Mouse (Mus musculus): Measurements from ENCODE around the gene Cdc5l. TPM values are rescaled to one million over a fixed set of nuclear protein-coding genes. Genes with fewer than 3 reads are reported as not detected.

The Cdc5l gene
- polyA plus RNA-seq (2017; shearing (Covaris generic)), result 88.1 TPM

GRCm38 (mm10) chr17:45433419-45434261, at the start of gene Cdc5l:
TSS of gene Cdc5l (minus strand) at chr17:45433737.

GRCm38 (mm10) chr17:45474669-45475465, 41.3 kb upstream of the Cdc5l start, which contains the start of gene Spats1:
TSS of gene Spats1 (minus strand) at chr17:45475415.

Other genes starting within 250 kb of the Cdc5l start
- gene Spats1, start 41.7 kb upstream of the Cdc5l start, polyA plus RNA-seq (2017; shearing (Covaris generic)), result 1.2 TPM
- gene Aars2, start 73.1 kb upstream of the Cdc5l start, polyA plus RNA-seq (2017; shearing (Covaris generic)), result 13.8 TPM
- gene Tcte1, start 89.7 kb upstream of the Cdc5l start, polyA plus RNA-seq (2017; shearing (Covaris generic)), result not detected
- 0.06 TPM for gene Tmem151b, start 115.9 kb upstream of the Cdc5l start, polyA plus RNA-seq (2017; shearing (Covaris generic))
- gene Nfkbie, start 122.0 kb upstream of the Cdc5l start, polyA plus RNA-seq (2017; shearing (Covaris generic)), result 97.9 TPM
- gene Slc35b2, start 130.1 kb upstream of the Cdc5l start, polyA plus RNA-seq (2017; shearing (Covaris generic)), result 77.9 TPM
- gene Hsp90ab1, start 139.5 kb upstream of the Cdc5l start, polyA plus RNA-seq (2017; shearing (Covaris generic)), result 1,226 TPM
- gene Slc29a1, start 165.9 kb upstream of the Cdc5l start, polyA plus RNA-seq (2017; shearing (Covaris generic)), result 156 TPM
- gene Mymx, start 168.4 kb upstream of the Cdc5l start, polyA plus RNA-seq (2017; shearing (Covaris generic)), result not detected
- 3.7 TPM for gene Capn11, start 225.6 kb upstream of the Cdc5l start, polyA plus RNA-seq (2017; shearing (Covaris generic))

All from activated CD4-positive, CD25-positive, alpha-beta regulatory T cell, adult 9 weeks (primary cell).